Mouse (Mus musculus): ENCODE data around the gene Slc17a4.

Gene Slc17a4

GRCm38 (mm10) chr13:23914376-23915167, at the start of gene Slc17a4:
TSS of gene Slc17a4 (minus strand) at chr13:23915009.
- DNase-seq (ENCODE audit: low spot score in 2 of 2): no peak

GRCm38 (mm10) chr13:23959776-23960175, 45.0 kb upstream of the Slc17a4 start:
- no peak for DNase-seq (ENCODE audit: low spot score in 2 of 2)

DNA sequence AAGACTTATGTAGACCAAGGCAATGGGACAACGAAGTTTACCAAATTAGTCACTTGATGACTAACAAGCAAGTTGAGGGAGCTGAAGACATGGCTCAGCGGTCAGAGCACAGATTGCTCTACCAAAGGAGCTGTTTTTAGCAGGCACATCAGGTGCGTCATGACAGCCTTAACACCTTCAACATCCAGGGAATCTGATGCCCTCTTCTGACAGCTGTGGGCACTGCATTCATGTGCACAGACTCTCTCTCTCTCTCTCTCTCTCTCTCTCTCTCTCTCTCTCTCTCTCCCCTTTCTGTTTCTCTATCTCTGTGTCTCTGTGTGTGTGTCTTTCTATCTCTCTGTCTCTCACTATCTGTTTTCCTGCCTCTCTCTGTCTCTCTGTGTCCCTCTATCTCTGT, 36.1 kb upstream of the Slc17a4 start:
- DNase-seq (ENCODE audit: low spot score in 2 of 2): peak; percentile 16 to 64

GRCm38 (mm10) chr13:23949484-23950246, 34.9 kb upstream of the Slc17a4 start:
- no peak for DNase-seq (ENCODE audit: low spot score in 2 of 2)

DNA sequence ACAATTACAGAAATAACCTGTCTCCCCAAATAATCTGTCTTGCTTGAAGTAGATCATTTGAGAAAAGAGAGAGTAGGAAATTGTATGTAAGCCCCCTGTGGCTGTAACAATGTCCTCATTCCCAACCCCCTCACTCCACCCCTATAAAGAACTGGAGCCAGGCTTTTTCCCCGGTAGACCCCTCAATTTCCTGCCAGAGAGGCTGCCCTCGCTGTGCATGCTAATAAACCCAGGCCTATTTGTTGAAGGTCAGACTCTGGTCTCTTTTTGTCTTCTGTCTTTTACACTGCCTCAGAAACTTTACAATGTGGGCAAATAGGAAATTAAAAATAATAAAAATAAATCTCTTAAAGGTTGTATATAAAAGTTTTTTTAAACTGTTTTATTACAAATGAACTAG, 31.4 kb upstream of the Slc17a4 start:
- no peak for DNase-seq (ENCODE audit: low spot score in 2 of 2)

DNA sequence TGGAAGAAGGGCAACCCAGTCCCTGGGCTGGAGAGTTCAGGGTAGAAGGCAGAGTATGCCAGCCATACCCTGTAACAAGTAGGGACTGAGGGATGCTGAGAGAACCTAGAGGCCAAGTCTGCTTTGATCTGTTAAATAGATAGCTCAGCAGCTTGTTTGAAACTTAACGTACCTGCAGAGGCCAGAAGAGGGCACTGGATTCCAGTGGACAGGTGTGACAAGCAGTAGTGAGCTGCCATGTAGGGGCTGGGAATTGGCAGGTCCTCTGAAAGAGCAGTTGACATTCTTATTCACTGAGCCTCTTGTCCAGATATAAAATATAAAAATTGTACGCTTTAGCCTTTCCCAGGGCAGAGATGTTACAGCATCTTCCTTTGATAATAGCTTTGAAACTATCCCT, 28.1 kb upstream of the Slc17a4 start:
- no peak for DNase-seq (ENCODE audit: low spot score in 2 of 2)

DNA sequence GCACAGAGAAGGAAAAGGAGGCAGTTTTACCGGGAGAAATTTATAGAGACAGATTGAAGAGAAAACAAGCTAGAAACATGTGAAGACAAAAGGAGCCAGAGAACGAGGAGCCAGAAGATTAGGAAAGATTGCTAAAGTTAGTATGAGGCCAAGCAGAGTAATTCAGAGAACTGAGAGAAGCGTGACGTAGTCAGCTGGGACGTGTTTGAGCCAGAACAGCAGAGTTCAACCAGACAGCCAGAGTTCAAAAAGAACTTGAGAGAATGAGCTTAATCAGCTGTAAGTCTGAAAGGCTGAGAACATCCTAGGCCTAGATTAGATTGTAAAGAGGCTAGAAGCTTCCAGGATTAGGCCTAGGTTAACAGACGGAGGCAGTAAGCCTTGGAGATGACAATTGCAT, 25.5 kb upstream of the Slc17a4 start:
- DNase-seq (ENCODE audit: low spot score in 2 of 2): no peak

- DNase-seq (ENCODE audit: low spot score in 2 of 2): no peak
Observed at GRCm38 (mm10) chr13:23938699-23939098, 23.9 kb upstream of the Slc17a4 start.

- no peak for DNase-seq (ENCODE audit: low spot score in 2 of 2)
Observed at GRCm38 (mm10) chr13:23934211-23934520, 19.4 kb upstream of the Slc17a4 start, which contains the start of gene Hist1h2aa. TSS of gene Hist1h2aa (plus strand) at chr13:23934462.

GRCm38 (mm10) chr13:23933421-23934210, 18.8 kb upstream of the Slc17a4 start, which contains the start of gene Hist1h2ba:
TSS of gene Hist1h2ba (minus strand) at chr13:23934156.
- no peak for DNase-seq (ENCODE audit: low spot score in 2 of 2)

GRCm38 (mm10) chr13:23930904-23931303, 16.1 kb upstream of the Slc17a4 start:
- DNase-seq (ENCODE audit: low spot score in 2 of 2): no peak

DNA sequence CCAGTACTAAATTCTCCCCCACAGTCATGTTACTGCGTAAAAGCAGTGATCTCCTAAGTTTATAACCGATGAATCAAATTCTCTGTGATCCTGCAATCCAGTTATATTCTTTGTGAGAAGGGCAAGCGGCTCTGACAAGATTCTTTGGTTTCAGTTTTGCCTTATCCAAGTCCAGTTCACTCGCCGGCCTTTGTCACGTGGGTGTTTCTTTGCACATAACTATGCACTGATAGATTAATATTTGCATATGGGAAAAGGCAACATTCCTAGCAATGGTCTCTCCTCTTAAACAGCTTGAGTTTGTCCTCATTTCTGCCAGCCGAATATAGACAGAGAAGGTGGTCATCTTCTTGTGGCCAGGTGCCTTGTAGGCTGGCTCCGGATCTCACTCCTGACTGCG, 15.7 kb upstream of the Slc17a4 start:
- no peak for DNase-seq (ENCODE audit: low spot score in 2 of 2)

DNA sequence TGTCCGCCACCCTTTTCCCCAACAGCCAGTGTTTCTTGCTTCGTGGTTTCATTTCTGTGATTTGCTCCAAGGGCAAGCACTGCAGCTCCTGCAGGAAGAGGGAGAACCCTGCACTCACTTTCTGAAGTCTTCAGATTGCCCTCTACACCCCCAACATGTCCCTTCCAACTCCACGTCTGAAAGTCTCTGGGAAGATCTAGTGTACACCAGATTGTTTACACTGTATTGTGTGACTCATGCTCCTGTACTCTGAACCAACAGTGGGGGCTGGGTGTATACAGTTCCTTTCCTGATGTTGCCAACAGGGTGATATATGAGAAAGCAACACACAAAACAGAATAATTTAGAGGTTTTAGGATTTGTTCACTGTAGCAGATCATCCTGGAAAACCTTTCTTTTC, 13.8 kb upstream of the Slc17a4 start:
- no peak for DNase-seq (ENCODE audit: low spot score in 2 of 2)

- no peak for DNase-seq (ENCODE audit: low spot score in 2 of 2)
Observed at GRCm38 (mm10) chr13:23925792-23926191, 11.0 kb upstream of the Slc17a4 start.

- no peak for DNase-seq (ENCODE audit: low spot score in 2 of 2)
Observed at GRCm38 (mm10) chr13:23917674-23918073, 2.9 kb upstream of the Slc17a4 start.

DNA sequence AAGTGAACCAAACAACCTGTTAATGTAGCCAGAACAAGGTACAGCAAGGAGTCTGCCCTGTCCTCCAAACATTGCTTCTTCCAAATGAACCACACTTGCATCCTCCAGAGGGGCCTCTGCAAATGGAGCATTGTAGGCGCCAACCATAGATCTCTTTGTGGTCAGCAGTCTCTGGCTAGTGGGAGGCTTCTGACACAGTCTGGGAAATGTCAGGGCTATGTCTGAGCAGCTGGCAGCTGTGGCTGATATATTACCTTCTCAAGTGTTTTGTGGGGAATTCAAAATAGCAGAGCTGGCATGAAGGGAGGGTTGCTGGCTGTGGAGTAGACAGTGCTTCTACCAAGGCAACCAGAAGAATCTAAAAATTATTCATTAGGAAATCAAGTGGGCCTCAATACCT, 1.3 kb upstream of the Slc17a4 start:
- DNase-seq (ENCODE audit: low spot score in 2 of 2): no peak

DNA sequence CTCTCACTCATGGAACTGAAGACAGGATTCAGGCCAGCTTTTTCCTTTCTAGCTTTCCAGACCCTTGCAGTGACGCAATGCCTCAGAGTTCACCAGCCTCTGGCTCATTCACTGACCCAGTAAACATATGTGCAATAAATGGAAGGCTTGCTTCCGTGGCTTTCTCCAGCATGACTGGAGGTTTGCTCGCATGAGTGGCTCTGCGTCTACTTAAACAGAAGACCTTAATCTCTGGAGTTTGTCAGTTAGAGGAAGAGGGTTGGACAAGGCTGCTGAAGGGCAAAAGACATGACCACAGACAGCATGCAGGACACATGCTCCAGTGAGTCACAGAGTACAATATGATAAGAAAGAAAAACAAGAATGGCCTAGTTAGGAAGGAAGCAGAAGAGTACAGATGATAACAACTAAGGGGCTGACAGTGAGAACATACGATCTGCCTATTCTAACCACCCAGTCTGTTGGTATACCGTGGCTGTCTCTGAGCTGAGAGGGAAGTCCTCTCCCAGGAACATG, 960 bp downstream of the Slc17a4 start:
- no peak for DNase-seq (ENCODE audit: low spot score in 2 of 2)

- no peak for DNase-seq (ENCODE audit: low spot score in 2 of 2)
Observed at GRCm38 (mm10) chr13:23911335-23911734, 3.5 kb downstream of the Slc17a4 start.

DNA sequence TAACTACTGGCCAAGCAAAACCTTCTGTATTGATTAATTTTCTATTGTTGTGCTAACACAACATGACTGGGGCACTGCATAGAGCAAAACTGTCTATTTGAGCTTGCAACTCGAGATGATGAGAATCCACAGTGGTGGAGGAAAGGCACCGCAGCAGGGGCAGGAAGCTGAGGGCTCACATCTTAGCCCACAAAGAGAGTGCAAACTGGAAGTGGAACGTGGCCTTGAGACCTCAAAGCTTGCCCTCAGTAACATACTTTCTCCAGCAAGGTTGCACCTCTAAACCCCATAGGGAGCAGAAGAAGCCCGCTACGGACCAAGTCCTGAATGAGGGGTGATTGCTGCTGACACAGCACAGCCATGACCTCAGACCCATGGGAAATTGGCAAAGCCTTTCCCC, 4.7 kb downstream of the Slc17a4 start:
- no peak for DNase-seq (ENCODE audit: low spot score in 2 of 2)

DNA sequence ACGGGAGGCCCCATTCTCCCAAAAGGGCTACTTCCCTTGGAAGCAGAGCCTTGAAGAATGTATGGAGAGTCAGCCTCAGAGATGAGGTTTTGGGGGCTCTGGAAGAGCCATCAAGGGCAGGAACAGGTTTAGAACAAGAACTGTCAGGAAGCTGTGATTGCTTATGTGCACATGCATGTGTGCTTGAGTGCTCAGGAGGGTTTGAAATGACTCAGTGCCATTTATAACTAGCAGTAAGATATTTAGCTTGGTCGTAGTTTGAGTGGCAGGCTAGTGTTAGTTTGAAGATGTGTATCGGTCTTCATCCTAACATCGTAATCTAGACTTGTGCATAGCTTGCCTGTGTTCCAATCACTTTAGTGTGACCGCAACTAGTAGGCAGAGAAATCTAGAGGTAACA, 7.9 kb downstream of the Slc17a4 start:
- no peak for DNase-seq (ENCODE audit: low spot score in 2 of 2)

- no peak for DNase-seq (ENCODE audit: low spot score in 2 of 2)
Observed at GRCm38 (mm10) chr13:23898242-23898641, 16.6 kb downstream of the Slc17a4 start.

GRCm38 (mm10) chr13:23893269-23893593, 21.6 kb downstream of the Slc17a4 start:
- no peak for DNase-seq (ENCODE audit: low spot score in 2 of 2)
